Mouse (Mus musculus) granulocyte monocyte progenitor cell, adult 5-6 weeks (primary cell): ENCODE data around the gene Fam208b. TPM values are rescaled to one million over a fixed set of nuclear protein-coding genes. Genes with fewer than 3 reads are reported as not detected.
"Not testable (repeated sequence)": the region's sequence is repeated elsewhere in the genome, so short reads cannot be mapped to it uniquely, and the experiment has no call there.

Experiments used
- ATAC-seq: replicated peaks from 2 replicates; pipeline ENCODE4 v1.8.0; 2016; ENCODE audit warnings: mild to moderate bottlenecking, moderate TSS enrichment, inconsistent platforms; ENCODE audit not compliant: poor library complexity, severe bottlenecking
- total RNA-seq, 2 experiments: library from RNA; stranded (forward) in 1 of 2; stranded (reverse) in 1 of 2; fragments of 200-712, 200-1000 nt in 1 of 2; fragments of >200 nt in 1 of 2; fragmentation: Nextera tagmentation in 1 of 2; gene quantifications; 2 replicates each; pipeline ENCODE4 v1.2.3; 2014 to 2017

Fam208b gene
- total RNA-seq, 2 experiments from 2014 or later = 34.1 to 44.0 TPM

DNA sequence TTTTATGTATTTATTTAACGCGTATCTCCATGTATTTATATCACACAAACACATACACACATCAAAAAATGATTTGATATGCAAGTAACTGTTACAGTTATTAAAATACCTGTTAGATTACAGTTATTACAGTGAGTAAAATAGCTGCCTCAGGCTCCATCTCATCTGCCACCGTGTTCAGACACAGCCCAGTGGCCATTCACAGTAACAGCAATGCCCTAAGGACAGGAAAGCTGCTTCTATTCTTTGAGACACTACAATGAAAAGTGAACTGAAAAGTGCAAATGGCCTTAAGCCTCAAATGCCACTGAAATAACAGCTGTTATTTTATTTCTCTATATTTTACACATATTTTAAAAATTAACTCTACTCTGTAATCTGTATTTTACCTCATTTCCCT lies 20.1 kb downstream of the Fam208b start:
- ATAC-seq = no peak; the same call in 1 of the 2 replicates

DNA sequence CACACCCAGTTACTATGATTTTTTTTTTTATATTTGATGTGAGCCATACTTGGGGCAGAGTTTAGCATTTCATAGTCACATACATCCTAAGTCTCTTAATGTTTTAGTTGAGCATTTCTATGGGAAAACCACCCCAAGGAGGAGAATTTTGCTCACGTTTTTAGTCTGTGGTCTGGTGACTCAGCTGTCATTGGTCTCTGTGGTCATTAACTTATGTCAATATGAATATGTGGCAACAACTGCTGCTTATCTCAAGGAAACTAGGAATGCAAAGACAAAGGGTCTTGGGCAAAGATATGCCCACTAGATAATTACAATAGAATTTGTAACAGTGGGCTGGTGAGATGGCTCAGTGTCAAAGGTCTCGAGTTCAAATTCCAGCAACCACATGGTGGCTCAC lies 47.0 kb downstream of the Fam208b start:
- peak; percentile 75 for ATAC-seq

DNA sequence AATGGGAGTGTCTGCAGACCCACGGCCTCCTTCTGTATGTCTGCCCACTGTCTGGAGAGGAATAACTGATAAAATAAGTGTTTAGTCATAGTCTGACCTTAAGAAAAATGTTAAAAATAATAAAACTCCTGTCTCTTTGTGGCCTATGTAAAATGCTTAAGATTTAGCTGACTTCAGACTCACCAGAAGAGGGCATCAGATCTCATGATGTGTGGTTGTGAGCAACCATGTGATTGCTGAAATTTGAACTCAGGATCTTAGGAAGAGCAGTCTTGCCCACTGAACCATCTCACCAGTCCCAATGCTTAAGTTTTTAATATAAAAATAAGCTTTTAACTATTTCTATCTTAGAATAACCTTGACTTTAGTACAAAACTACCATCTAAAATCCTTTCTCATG lies 47.8 kb downstream of the Fam208b start:
- ATAC-seq = no peak

DNA sequence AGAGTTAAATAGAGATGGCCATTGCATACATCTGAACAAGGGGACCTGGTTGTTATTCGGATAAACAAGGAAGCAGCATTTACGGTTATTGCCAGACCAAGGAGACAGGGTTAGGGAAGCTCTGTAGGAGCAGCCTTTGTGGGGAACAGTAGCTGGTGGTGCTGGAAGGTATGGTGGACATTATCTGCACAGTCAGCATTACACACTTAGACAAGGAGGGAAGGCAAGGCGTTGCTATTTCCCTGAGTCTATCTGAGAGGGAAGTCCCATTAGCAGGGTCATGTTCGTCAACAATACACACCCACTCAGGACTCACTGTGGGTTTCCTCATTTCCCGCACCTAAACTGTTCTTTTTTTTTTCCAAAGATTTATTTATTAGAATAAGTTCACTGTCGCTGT lies 63.1 kb downstream of the Fam208b start:
- ATAC-seq = no peak

DNA sequence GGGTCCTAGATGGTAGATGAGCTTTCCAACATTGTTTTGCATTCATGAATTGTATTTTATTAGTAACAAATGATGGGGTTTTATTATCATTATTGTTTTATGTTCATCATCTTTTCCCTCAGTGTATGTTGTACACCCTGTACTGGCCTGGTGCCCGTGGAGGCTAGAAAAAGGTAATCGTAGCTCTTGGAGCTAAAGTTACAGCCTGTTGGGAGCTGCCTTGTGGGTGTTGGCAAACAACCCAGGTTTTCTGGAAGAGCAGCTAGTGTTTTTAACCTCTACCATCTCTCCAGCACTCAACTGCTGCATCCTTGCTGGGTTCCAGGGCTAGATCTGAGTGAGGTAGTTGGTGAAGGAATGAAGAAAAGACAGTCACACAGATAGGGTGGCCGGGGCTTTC lies 63.5 kb downstream of the Fam208b start:
- no peak for ATAC-seq

DNA sequence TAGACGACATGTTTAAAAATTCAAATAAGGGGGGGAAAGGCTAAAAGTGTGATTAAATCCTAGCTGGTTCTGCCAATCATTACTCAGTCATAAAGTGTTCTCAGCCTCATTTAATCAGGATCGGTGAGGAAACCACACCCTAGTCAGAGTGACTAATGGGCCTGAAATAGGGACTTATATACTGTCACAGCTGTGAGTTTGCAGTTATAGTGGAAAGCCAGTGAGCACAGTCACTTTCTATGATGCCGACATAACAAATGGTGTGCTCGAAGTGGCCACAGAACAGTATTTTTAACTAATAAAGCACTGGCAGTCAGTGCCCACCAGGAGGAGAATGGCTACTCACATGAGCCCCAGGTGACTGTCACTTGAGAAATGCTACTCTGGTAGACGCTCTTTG lies 66.0 kb downstream of the Fam208b start:
- ATAC-seq = peak; percentile 28; the same call in 1 of the 2 replicates

DNA sequence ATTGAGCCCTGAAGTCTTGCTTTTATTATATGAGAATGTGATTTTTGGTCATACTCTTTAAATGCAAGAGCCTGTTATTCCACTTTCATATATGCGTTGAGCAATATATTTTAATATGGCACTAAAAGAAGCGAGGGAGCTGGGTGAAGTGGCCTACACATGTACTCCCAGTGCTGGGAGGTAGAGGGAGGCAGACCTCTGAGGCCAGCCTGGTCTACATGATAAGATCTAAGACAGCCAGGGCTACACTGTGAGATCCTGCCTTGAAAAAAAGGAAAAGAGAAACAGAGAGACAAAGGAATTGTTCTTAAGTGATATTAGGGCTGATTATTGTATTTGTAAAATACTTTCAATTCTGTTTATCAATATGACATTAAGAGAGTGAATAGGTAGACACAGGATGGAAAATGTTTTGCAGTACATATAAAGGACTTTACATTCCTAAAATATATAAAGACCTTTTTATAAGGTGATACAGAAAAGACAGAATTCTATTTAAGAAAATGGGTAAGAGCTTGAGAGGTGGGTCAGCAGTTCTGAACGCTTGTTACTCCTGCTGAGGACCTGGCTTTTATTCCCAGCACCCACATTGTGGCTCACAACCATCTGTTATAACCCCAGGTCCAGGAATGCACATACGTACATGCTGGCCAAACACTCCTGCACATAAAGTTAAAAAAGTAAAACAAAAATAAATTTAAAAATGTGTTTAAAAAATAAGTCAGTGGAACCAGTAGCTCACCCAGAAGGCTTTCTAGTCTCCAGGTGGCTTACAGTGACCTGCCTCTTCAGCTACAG lies 66.6 kb downstream of the Fam208b start:
- no peak for ATAC-seq

DNA sequence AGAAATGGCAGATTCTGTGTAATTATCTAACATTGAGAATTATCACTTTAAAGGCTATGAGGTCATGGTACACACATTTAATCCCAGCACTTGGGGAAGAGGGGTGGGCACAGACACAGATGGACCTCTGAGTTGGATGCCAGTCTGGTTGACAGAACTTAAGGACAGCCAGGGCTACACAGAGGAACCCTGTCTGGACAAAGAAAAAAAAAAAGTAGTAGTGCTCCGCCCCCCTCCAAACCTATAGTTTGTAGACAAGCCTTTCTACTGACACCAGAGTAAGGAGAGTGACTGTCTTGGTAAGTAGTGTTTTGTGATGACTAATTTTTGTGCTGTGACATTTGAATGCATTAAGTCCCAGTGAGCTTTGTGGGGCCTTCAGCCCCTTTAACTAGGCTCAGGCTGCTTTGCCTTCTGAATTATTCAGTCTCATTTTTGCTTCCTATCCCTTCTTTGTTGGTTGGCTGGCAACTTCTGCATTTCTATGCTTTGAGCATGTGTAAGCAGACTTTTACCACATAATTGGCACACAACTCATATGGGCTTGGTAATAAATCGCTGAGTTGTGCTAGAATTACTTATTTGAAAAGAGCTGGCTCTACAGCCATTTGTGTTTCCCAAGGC lies 69.6 kb downstream of the Fam208b start:
- ATAC-seq = peak; percentile 48

DNA sequence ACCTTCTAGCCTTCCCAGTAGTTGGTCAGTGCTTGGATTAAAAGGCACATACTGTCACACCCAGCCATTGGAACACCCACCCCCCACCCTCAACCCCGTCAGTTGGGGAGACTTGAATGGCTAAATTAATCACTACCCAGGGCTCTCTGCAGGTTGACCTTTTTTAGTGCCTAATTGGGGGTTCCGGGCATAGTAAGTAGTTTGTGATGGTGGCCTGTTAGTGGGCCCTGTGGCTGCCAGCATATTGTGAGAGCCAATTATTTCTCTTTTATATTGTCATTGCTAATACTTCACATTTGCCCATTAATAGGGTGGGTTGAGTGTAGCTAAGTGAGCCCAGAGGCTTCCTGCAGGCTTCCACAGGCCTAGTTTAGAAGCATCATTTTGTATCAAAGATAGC lies 70.7 kb downstream of the Fam208b start:
- no peak for ATAC-seq

DNA sequence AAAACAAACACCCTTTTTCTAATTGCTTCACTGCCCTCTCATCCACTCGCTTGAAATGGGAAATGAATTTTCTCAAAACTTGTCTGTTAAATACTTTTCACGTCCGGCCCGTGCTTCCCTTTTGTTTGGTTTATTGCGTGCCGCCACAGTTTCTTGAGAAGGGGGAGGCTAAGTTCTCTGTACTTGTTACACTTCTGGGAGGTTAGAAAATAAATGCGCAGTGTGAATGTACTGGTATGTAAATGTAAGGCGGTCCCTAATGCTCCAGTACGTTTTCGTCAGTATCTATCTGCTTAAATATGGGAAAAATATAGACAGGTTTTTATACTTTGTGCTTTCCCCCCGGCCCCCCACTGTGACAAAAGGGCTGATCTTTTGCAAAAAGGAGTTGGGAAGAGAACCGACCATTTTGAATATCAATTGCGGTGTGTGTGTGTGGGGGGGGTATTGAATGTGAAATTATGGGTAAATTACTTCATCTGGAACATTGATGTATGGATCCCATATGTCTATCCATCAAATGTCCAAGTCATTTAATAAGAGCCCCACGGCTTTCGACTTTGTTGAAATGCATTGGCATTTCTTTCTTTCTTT lies 71.8 kb downstream of the Fam208b start:
- peak; percentile 5; the same call in 1 of the 2 replicates for ATAC-seq

DNA sequence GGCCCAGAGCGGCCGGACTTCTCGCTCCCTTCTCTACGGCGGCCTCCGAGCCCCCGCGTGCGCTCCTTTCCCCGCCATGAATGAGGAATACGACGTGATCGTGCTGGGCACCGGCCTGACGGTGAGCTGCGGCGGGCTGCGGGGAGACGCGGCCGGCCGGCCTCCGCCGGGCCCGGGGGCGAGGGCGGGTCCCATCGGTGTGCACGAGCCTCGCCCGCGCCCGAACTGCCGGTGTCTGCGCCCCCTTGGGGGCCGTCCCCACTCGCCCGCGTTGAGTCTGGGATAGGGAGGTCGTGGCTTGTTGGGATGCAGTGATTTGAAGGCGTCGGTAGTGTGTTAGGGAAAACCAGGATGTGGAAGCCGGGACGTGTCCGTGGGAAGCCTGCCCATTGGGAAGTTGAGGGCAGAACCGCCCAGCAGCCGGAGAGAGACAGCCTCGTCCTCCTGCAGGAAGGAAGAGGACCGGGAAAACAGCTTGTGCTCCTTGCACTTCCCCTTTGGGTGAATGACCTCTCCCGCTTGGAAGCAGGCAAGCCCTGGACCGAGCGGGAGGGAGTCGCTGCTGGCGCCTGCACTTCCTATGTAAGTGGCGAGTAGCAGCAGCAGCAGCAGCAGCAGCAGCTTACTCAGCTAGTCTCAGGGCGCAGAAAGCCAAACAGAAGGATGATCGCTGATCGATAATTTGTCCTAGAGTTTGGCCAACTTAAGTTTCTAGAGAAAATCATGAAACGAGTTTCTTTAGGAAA lies 72.5 kb downstream of the Fam208b start:
- peak; percentile 38 for ATAC-seq

DNA sequence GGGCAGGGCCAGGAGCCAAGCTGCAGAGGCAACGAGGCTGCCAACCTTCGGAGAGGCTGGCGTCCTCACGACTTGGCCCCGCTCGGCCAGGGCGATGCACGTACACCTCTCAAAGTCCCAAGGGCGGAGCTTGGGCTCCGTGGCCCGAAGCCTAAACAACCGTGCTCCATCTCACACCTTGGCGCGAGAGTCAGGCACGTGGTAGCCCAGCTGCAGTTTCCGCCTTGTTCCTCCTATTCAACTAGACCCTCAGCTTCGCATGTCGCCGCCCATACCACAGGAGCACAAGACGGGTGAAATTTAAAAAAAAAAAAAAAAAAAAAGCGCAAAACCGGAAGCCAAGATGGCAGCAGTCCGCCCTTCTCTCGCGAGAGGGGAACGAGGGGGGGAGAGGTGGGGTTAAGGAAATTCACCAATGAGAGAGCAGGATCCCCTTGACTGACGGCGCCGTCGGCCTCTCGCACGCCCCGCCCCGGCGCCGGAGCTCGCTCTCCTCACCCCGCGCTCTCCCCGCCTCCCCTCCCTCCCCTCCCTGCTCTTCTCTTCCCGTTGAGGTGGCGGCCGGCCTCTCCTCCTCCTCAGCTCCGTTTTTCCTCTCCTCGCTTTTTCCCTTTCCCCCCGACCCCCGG lies 73.2 kb downstream of the Fam208b start, which contains the start of gene Gdi2:
TSS of gene Gdi2 (plus strand) at position 470 of the 629 bp plus-strand sequence.
- peak; percentile 87 for ATAC-seq

DNA sequence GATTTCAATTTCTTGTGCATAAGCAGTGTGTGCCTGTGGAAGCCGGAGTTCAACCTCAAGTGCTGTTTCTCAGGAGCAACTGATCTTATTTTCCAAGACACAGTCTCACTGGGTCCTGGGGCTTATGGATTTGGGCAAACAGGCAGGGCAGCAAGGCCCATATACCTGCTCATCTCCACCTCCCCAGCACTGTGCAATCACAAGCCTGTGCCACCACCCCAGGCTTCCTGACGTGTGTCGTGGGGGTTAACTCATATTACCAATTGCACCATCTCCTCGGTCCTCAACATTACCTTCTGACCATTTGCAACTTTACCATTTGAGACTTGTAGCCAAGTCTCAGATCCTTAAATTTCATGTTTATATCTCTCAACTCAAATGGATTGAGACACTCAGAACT lies 76.8 kb downstream of the Fam208b start:
- ATAC-seq = no peak

DNA sequence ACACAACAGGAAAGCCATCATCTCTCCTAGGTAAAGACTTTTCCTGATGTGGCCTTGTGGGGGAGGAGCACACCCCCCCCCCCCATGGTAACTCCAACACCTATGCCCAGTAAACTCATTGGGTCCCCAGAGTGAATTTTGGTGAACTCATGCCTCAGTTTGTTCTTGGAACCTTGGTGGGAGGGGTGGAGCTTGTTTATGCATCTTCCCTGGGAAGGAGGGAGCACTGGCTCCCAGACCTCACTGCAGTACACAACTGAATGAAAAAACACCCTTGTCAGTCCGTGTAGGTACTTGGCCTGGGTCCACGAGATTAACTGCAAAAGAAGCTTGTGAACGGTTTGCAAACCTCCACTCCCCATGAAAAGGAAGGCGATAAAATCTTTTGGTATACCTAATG lies 78.5 kb downstream of the Fam208b start:
- no peak for ATAC-seq

DNA sequence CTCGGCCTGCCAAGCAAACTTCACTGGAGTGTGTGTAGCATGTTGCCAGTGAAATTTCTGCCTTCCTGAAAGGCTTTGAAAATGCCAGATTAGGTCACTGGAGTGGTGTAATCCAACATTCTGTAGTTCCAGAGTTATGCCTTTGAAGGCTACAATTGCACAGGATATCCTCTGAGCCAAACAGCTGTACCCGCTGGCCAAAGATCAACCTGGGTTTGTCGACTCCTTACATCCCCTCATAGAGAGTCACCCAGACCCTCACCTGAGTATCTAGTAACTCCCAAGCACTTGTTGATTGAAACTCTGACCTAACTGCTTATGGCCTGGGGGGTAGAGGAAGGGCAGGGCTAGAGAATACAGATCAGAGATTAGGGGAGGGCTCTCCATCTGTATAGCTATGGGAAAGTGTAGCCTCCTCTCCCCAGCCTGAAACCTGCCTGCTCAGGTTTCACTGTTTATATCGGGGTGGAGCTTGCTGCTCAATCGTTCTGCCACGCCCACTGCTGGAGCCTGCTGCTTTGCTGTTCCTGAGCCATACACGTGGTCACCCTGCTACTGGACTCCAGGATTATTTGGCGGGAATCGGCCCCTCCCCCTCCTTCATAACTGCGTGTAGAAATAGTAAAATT lies 79.1 kb downstream of the Fam208b start:
- no peak for ATAC-seq

DNA sequence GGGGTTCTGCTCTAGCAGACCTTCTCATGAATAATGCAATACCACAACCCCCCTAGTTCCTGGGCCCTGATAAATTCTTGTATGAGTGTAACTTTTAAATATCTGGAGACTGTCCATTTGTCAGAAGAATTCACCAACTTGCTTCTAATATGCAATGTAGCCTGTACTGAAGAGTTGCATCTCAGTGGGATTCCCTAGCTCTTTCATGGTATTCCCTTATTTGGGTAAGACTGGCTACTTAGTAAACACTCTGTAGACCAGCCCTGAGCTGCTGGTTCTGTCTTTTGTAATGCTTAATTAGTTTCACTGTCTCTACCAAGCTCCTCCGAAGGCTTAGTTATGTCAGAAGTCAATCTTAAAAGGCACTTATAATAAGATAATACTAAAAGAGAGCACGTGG lies 79.7 kb downstream of the Fam208b start:
- not testable (repeated sequence) for ATAC-seq

DNA sequence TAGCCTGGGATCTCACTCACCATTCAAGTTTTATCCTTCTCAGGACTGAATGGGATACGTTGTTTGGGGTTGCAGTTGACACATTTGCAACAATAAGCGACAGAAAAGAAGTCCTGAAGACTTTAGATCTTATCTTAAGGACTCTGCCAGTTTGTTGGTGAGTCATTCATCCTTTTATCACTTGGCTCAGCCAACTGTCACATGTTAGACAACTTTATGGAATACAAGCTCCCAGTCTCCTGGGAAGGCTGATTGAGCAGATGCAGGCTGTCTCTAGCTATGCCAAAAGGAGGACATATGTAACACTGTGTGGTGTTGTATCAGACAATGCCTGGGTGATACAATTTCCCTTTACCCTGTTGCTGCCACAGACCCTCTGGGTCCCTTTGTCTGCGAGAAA lies 80.5 kb downstream of the Fam208b start:
- no peak for ATAC-seq

DNA sequence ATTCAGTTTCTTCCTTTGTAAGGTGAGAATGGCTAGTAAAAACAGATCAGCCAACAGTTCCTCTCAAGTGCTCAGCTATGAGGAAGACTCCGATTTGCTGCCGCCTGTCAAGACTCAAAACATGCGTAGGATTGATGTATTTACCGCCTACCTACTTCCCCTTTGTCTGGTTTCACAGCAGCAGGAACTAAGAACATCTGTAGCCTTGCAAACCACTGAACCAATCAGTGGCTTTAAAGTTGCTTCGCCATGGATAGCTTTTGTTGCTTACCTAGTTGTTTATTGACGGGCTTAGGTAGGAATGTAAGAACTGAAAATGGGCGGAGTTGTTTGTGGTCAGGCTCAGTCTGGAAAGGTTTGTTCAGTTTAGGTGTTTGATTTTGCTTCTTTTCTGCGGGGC lies 84.6 kb downstream of the Fam208b start:
- ATAC-seq = peak; percentile 94

DNA sequence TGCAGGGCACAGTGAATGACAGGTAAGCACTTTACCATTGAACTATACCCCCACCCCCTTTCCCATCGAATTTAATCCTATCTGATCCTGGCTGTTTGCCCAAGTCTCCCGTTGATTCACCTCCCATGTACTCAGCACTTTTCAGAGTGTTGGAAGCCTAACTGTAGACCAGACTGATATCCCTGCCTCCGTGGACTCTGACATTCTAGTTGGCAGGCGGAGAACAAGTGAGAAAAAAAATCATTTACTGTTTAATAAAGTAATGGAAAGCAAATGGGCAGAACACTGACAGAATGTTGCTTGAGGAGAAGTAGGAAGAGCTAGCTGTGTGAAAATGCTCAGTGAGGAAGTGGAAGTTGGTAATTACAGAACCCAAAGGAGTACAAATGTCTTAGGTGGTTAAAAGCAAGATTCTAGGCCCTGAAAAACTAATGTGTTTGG lies 85.3 kb downstream of the Fam208b start:
- peak; percentile 34 for ATAC-seq

DNA sequence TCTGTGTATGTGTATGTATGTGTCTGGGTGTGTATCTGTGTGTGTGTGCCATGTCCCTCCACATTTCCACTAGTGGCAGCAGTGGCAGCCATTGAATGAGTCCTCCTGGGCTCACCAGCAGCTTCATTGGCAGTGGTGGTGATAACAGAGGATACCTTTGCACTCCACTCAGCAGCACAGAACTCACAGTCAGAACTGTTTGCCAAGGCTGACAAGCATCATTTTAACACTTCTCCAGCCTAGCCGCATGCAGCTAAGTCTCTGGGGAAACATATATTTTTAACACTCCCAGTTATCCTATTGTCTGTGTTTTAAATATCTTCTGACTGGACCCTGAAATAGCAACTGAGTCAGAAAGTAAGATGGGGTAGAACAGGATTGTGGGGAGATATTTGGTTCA lies 87.0 kb downstream of the Fam208b start:
- no peak for ATAC-seq
